Mouse (Mus musculus) lung, embryonic 15.5 days (tissue): ENCODE data around the gene Slx4ip. TPM values are rescaled to one million over a fixed set of nuclear protein-coding genes. Genes with fewer than 3 reads are reported as not detected.
A peak's percentile ranks its signal among the peaks of the same experiment; 100 is the strongest.
"Not testable (repeated sequence)": the region's sequence is repeated elsewhere in the genome, so short reads cannot be mapped to it uniquely, and the experiment has no call there.

Experiments used
- ATAC-seq: fragments of 200-750 bp; cut with Nextera tagmentation; 2 replicates; pipeline ENCODE4 v1.8.0; 2017; ENCODE audit warnings: moderate number of reproducible peaks, borderline replicate concordance; ENCODE audit not compliant: low FRiP score, low TSS enrichment; ENCODE audit errors: extremely low read depth
- H3K27ac ChIP-seq: fragments of 300-500 bp; sonication (generic); 2 replicates; pipeline ENCODE4 v1.5.1; 2015; ENCODE audit warnings: moderate library complexity, mild to moderate bottlenecking, inconsistent platforms
- H3K27me3 ChIP-seq: fragments of 300-500 bp; sonication (generic); 2 replicates; pipeline ENCODE4 v1.6.1; 2015; ENCODE audit warnings: inconsistent platforms
- H3K36me3 ChIP-seq: fragments of 300-500 bp; sonication (generic); 2 replicates; pipeline ENCODE4 v1.6.1; 2015; ENCODE audit warnings: inconsistent platforms
- H3K4me1 ChIP-seq: fragments of 300-500 bp; sonication (generic); 2 replicates; pipeline ENCODE4 v1.6.1; 2015; ENCODE audit warnings: inconsistent platforms
- H3K4me2 ChIP-seq: fragments of 300-500 bp; sonication (generic); 2 replicates; pipeline ENCODE4 v1.6.1; 2015; ENCODE audit warnings: inconsistent platforms, mild to moderate bottlenecking, moderate library complexity
- H3K4me3 ChIP-seq: fragments of 300-500 bp; sonication (generic); 2 replicates; pipeline ENCODE4 v1.5.1; 2015; ENCODE audit warnings: mild to moderate bottlenecking, inconsistent platforms
- H3K9ac ChIP-seq: fragments of 300-500 bp; sonication (generic); 2 replicates; pipeline ENCODE4 v1.6.1; 2015; ENCODE audit warnings: inconsistent platforms
- H3K9me3 ChIP-seq: fragments of 300-500 bp; sonication (generic); 2 replicates; pipeline ENCODE4 v1.6.1; 2016; ENCODE audit warnings: inconsistent platforms
- WGBS: fragments of 180-500 bp; shearing (Covaris S2); methylation state at CpG from one replicate; pipeline ENCODE4 v1.1.7; 2015; 5-methylcytosine and 5-hydroxymethylcytosine counted together
- polyA plus RNA-seq: library from polyadenylated mRNA; unstranded; fragments of >200 nt; fragmentation: Nextera tagmentation; extraction: Ambion mirVana; gene quantifications from 2 replicates; pipeline ENCODE4 v1.2.1, GENCODE M21; 2015

Gene Slx4ip
- polyA plus RNA-seq: 7.2 and 7.3 TPM in 2 replicates

- Histone ChIP-seq H3K4me3 (peak within 1 kb of the TSS; percentile 91), H3K36me3 (no peaks in the 10 kb centered on the region), H3K27ac (peak within 1 kb of the TSS; percentile 97), H3K4me1 (peaks cover 11% of the 10 kb centered on the region), H3K4me2 (peak within 1 kb of the TSS; percentile 51), H3K27me3 (no peaks in the 10 kb centered on the region), H3K9me3 (no peaks in the 10 kb centered on the region), H3K9ac (peak within 1 kb of the TSS; percentile 85)
- peak; percentile 98 for ATAC-seq
- under 1% methylated on average over 49 of the region's 49 CpGs for WGBS
Measured at GRCm38 (mm10) chr2:136891068-136891950, at the start of gene Slx4ip, which contains the start of the genes AL731706.1 and Mkks. TSS of gene Slx4ip (plus strand) at chr2:136891218. TSS of gene AL731706.1 (minus strand) at chr2:136891389. TSS of gene Mkks (minus strand) at chr2:136891389.

- Histone ChIP-seq H3K4me1 (no peaks in the 10 kb centered on the region), H3K4me2 (no peak overlapping the region), H3K27me3 (no peaks in the 10 kb centered on the region), H3K4me3 (no peak overlapping the region), H3K36me3 (no peaks in the 10 kb centered on the region), H3K9ac (no peak overlapping the region), H3K9me3 (no peaks in the 10 kb centered on the region), H3K27ac (no peak overlapping the region)
- 51% methylated on average over 3 of the region's 3 CpGs for WGBS
- ATAC-seq: no peak
Measured at GRCm38 (mm10) chr2:136850366-136850765, 40.7 kb upstream of the Slx4ip start.

DNA sequence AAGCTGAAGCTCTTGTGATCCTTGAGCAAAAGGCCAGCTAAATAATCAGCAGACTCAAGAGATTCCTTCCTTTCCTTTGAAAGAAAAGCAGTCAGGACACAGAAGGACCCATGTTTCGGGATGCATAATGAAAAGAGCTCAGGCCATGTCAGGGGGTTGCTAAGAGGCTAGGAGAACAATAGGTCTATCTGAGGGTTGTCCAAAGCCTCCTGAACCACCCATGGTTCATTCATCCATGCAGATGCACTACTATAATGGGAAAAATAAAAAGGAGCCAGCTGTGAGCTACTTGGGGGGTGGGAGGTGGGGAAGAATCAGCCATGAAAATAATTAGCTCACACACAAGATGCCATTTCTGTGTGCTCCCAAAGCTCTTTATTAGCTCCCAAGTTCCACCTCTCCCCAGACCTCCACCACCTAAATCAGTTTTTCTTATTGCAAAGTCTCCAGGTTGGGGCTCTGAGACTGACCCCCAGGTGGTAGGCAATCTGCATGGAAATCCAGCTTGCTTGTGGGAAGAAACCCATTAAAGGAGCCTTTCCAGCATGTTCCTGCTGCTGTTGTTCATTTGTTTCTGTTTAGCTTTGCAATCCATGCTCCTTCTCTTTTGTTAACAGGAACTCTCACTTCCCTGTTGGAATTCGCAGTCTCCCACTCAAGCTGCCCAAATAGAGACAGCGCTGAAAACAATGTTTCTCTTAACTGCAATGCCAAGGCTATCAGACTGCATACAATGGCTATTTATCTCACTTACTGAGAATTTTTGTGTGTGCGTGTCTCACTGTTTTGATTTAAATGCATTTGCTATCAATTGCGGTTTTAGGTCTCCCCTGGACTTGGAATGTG lies 36.3 kb upstream of the Slx4ip start:
- WGBS: 58% methylated on average over 5 of the region's 5 CpGs

DNA sequence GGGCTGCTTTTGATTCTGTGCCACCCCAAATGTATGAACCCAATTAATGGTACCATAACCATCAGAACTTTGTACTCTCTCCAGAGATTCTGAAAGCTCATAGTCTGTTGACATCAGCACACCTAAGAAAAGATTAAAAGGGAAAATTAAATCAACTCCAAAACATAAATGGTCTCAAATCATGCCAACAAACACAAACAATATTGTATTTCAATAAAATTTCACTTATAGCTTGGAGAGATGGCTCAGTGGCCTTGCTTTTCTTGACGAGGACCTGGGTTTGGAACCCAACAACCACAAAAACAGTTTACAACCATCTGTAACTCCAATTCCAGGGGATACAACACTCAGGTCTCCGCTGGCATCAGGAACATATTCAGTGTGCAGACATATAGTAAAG lies 5.4 kb upstream of the Slx4ip start, which contains the start of gene AL731706.2:
TSS of gene AL731706.2 (minus strand) at position 101 of the 400 bp plus-strand sequence.
- Histone ChIP-seq H3K27me3 (no peaks in the 10 kb centered on the region), H3K4me2 (no peak within 1 kb of the TSS), H3K4me1 (peaks cover 7% of the 10 kb centered on the region; the same call in 1 of the 2 replicates), H3K9ac (no peak within 1 kb of the TSS), H3K9me3 (no peaks in the 10 kb centered on the region), H3K4me3 (no peak within 1 kb of the TSS), H3K36me3 (peaks cover 36% of the 10 kb centered on the region), H3K27ac (no peak within 1 kb of the TSS)
- 94% methylated on average over 2 of the region's 2 CpGs for WGBS
- no peak for ATAC-seq

More for the DNA sequence above, 36.3 kb upstream of the Slx4ip start:
- Histone ChIP-seq H3K36me3 (no peaks in the 10 kb centered on the region), H3K4me2 (no peak overlapping the region), H3K9ac (no peak overlapping the region), H3K9me3 (no peaks in the 10 kb centered on the region), H3K27ac (no peak overlapping the region), H3K4me3 (no peak overlapping the region), H3K27me3 (no peaks in the 10 kb centered on the region), H3K4me1 (no peaks in the 10 kb centered on the region)
- no peak for ATAC-seq

- 54% methylated on average over 4 of the region's 4 CpGs for WGBS
Measured at GRCm38 (mm10) chr2:136886846-136887245, 4.2 kb upstream of the Slx4ip start.

GRCm38 (mm10) chr2:136890716-136891067 lies 326 bp upstream of the Slx4ip start:
- peak overlapping the region; percentile 51 for H3K4me2 ChIP-seq
- H3K27ac ChIP-seq: peak overlapping the region; percentile 97
- H3K4me3 ChIP-seq: peak overlapping the region; percentile 91
- peak overlapping the region; percentile 85 for H3K9ac ChIP-seq
- H3K9me3 ChIP-seq, H3K36me3 ChIP-seq, H3K27me3 ChIP-seq: not testable (repeated sequence)
- WGBS: 6% methylated on average over 15 of the region's 15 CpGs
- peak; percentile 51 for ATAC-seq
- peaks cover 11% of the 10 kb centered on the region for H3K4me1 ChIP-seq

More at GRCm38 (mm10) chr2:136886846-136887245, 4.2 kb upstream of the Slx4ip start:
- peaks cover 7% of the 10 kb centered on the region; the same call in 1 of the 2 replicates for H3K4me1 ChIP-seq
- H3K4me3 ChIP-seq: no peak overlapping the region
- no peaks in the 10 kb centered on the region for H3K27me3 ChIP-seq
- no peak for ATAC-seq
- H3K9me3 ChIP-seq: no peaks in the 10 kb centered on the region
- no peak overlapping the region for H3K9ac ChIP-seq
- no peak overlapping the region for H3K27ac ChIP-seq
- H3K4me2 ChIP-seq: no peak overlapping the region
- peaks cover 24% of the 10 kb centered on the region for H3K36me3 ChIP-seq

DNA sequence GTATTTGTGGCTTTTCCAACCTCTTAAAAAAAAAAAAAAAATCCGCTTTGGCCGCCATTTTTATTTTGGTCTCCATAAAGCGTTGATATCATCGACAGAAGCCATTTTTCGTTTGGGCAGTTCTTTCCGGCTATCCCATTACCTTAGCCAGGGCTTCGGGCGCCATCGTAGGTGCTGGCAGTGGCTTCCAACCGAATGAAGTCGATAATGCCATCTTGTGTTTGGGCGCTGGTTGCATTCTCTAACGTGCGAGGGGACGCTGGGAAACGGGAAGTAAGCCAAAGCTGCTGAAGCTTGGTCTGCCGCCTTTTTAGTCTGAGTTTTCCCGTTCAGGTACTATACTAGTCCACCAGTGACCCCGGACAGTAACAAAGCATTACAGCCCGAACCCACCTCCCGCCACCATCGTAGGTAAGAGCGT lies 943 bp downstream of the Slx4ip start:
- peak; percentile 88 for ATAC-seq
- H3K9me3 ChIP-seq: no peaks in the 10 kb centered on the region
- H3K27me3 ChIP-seq: no peaks in the 10 kb centered on the region
- peak overlapping the region; percentile 97 for H3K27ac ChIP-seq
- H3K4me3 ChIP-seq: peak overlapping the region; percentile 91
- 0% methylated on average over 23 of the region's 23 CpGs for WGBS
- peaks cover 11% of the 10 kb centered on the region for H3K4me1 ChIP-seq
- no peaks in the 10 kb centered on the region for H3K36me3 ChIP-seq
- H3K9ac ChIP-seq: peak overlapping the region; percentile 58
- peak overlapping the region; percentile 51 for H3K4me2 ChIP-seq

- Histone ChIP-seq H3K36me3 (no peaks in the 10 kb centered on the region), H3K4me1 (peaks cover 11% of the 10 kb centered on the region), H3K4me2 (no peak overlapping the region), H3K27ac (no peak overlapping the region), H3K4me3 (no peak overlapping the region), H3K9ac (no peak overlapping the region), H3K27me3 (no peaks in the 10 kb centered on the region), H3K9me3 (no peaks in the 10 kb centered on the region)
- ATAC-seq: no peak
- 79% methylated on average over 2 of the region's 2 CpGs for WGBS
Measured at GRCm38 (mm10) chr2:136894494-136894893, 3.5 kb downstream of the Slx4ip start.

DNA sequence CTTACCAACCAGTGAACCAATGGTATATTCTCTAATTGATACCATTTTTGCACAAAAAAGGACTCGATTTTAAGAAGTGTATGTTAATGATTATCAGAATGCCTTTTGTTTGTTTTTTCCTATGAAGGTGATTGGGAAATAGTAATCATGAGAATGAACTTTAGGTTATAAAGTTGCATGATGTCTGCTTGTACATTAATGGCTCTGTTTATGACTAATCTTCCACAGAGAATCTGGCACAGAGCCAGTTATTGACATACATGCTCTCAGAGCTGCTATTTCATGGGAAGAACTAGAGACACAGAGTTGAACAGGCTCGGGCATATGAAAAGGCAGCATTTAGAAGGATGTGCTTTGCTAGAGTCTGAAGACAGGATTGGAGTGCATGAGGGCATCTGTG lies 5.1 kb downstream of the Slx4ip start:
- no peak for ATAC-seq
- Histone ChIP-seq H3K9ac (no peak overlapping the region), H3K36me3 (no peaks in the 10 kb centered on the region), H3K27ac (no peak overlapping the region), H3K27me3 (no peaks in the 10 kb centered on the region), H3K9me3 (no peaks in the 10 kb centered on the region), H3K4me2 (no peak overlapping the region), H3K4me1 (peaks cover 4% of the 10 kb centered on the region), H3K4me3 (no peak overlapping the region)
- WGBS: 67% methylated on average over 2 of the region's 2 CpGs

DNA sequence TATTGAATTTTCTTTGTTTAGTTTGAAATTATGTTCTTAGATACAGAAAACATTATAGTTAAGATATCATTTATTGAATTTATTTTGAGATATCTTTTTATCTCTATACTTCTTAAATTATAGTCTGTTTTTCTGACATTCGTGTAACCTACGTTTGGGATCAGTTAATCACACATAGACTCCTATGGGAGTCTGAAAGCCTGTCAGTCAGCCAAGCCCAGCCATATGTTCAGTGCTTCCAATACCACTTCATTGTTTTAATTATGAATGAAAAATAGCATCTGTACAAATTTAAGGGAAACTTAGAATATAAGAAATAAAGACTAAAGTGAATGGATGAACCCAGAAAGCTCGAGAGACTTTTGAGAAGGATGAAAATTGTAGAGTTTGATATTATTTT lies 17.6 kb downstream of the Slx4ip start:
- Histone ChIP-seq H3K36me3 (peaks cover 3% of the 10 kb centered on the region; the same call in 1 of the 2 replicates), H3K4me3 (no peak overlapping the region), H3K9me3 (no peaks in the 10 kb centered on the region), H3K4me1 (peaks cover 21% of the 10 kb centered on the region), H3K4me2 (no peak overlapping the region), H3K27ac (no peak overlapping the region), H3K9ac (no peak overlapping the region), H3K27me3 (no peaks in the 10 kb centered on the region)
- ATAC-seq: no peak
- 75% methylated on average over 3 of the region's 3 CpGs for WGBS

DNA sequence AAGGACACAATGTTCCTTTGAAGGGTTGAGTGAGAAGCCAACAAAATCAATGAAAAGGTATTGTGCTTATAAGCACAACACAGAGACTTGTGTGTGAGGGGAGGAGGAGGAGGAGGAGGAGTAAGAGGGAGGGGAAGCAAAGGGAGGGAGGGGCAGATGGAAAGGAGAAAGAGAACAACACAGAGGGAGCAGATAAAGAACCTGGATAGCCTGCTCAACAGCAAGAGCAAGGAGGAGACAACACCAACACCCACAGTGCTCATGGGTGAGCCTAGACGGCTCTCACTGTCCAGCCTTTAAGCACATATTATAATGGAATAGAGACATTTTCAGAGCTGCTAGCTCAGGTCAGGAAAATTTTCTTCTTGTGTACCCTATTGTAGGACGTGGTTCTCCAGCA lies 18.3 kb downstream of the Slx4ip start:
- no peak overlapping the region for H3K9ac ChIP-seq
- H3K4me3 ChIP-seq: no peak overlapping the region
- H3K4me1 ChIP-seq: peaks cover 24% of the 10 kb centered on the region
- H3K27me3 ChIP-seq: no peaks in the 10 kb centered on the region
- no peak overlapping the region for H3K27ac ChIP-seq
- peaks cover 3% of the 10 kb centered on the region; the same call in 1 of the 2 replicates for H3K36me3 ChIP-seq
- WGBS: 79% methylated on average over 2 of the region's 2 CpGs
- H3K9me3 ChIP-seq: no peaks in the 10 kb centered on the region
- ATAC-seq: no peak
- H3K4me2 ChIP-seq: no peak overlapping the region
